Mouse (Mus musculus) liver, embryonic 14.5 days (tissue): ENCODE measurements around the gene Slc25a38.

ENCODE experiments used
- CTCF ChIP-seq: IDR thresholded peaks from 2 replicates; pipeline ENCODE4 v1.5.1; 2016; ENCODE audit warnings: antibody characterized with exemption, low read depth, control low read depth
- EP300 ChIP-seq: IDR thresholded peaks from 2 replicates; pipeline ENCODE4 v1.6.1; 2016; ENCODE audit warnings: antibody characterized with exemption, low read depth

- TF ChIP-seq CTCF (no peak), EP300 (no peak)
These were observed 47.9 kb downstream of the Slc25a38 start for GRCm38 (mm10) chr9:120158047-120158446.
